Mouse (Mus musculus): Measurements from ENCODE around the gene Snrpa1. TPM values are rescaled to one million over a fixed set of nuclear protein-coding genes. Genes with fewer than 3 reads are reported as not detected.

Gene Snrpa1
- polyA plus RNA-seq, 1 experiment from 2014 or later = 271 TPM

DNA sequence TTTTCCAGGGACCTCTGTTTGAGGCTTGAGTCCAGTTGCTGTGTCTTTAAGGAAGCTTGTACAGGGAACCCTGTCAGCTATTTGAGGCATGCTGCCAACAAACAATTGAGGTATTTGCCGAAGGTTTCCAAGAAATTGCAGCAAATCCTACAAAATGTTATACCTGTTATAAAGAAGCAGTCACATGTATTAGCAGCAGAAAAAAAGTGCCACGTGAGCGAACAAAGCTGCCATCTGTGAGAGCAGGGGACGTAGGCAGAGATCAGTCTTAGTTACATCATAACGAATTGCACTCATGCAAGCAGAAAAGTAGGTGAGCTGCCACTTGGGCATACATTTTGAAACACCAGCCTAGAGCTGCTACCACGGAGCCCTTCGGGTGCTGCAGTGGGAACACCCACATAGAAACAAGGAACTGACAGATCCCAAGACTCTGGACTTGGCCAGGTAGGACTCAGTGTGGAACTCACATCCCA lies 47.8 kb downstream of the Snrpa1 start:
- WGBS = 78% methylated on average over 7 of the region's 7 CpGs
- ATAC-seq (ENCODE audit: insufficient number of reproducible peaks, low FRiP score, low TSS enrichment, low read depth) (no peak), DNase-seq (ENCODE audit: low spot score) (no peak)
- Histone ChIP-seq H3K9me3 (ENCODE audit: control insufficient read depth, low read length) (no peaks in the 10 kb centered on the region), H3K27me3 (ENCODE audit: control insufficient read depth, insufficient read depth, low read length) (no peaks in the 10 kb centered on the region), H3K36me3 (ENCODE audit: control insufficient read depth, insufficient read depth, low read length) (no peaks in the 10 kb centered on the region), H3K9ac (ENCODE audit: low read length) (no peak overlapping the region), H3K4me1 (ENCODE audit: control insufficient read depth, insufficient read depth, low read length) (no peaks in the 10 kb centered on the region), H3K4me3 (ENCODE audit: low read depth, low read length) (no peak overlapping the region), H3K4me2 (ENCODE audit: low read depth, severe bottlenecking) (no peak overlapping the region), H3K27ac (replicated peaks; ENCODE audit: low read depth, low read length) (no peak overlapping the region)

DNA sequence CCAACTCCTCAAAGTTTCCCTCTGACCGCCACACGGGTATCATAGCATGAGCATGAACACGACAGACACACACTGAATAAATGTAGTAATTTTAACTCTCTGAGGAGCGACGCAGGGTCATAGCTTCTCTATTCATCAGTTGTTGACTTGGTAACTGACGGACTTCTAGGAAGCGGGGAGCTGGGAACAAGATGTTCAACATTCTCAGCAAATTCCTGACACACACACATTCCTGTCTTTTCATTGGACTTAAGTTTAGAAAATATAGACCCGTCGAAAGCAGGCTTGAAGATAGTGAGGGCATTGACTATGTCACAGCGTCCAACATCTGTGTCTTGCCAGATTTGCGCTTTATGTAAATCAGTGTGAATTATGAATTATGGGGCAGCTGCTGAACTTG lies 48.4 kb downstream of the Snrpa1 start:
- DNase-seq (ENCODE audit: low spot score) (no peak), ATAC-seq (ENCODE audit: insufficient number of reproducible peaks, low FRiP score, low TSS enrichment, low read depth) (no peak)
- Histone ChIP-seq H3K4me1 (ENCODE audit: control insufficient read depth, insufficient read depth, low read length) (no peaks in the 10 kb centered on the region), H3K36me3 (ENCODE audit: control insufficient read depth, insufficient read depth, low read length) (no peaks in the 10 kb centered on the region), H3K27ac (replicated peaks; ENCODE audit: low read depth, low read length) (no peak overlapping the region), H3K9ac (ENCODE audit: low read length) (no peak overlapping the region), H3K4me3 (ENCODE audit: low read depth, low read length) (no peak overlapping the region), H3K9me3 (ENCODE audit: control insufficient read depth, low read length) (no peaks in the 10 kb centered on the region), H3K27me3 (ENCODE audit: control insufficient read depth, insufficient read depth, low read length) (no peaks in the 10 kb centered on the region), H3K4me2 (ENCODE audit: low read depth, severe bottlenecking) (no peak overlapping the region)
- 83% methylated on average over 11 of the region's 11 CpGs for WGBS

DNA sequence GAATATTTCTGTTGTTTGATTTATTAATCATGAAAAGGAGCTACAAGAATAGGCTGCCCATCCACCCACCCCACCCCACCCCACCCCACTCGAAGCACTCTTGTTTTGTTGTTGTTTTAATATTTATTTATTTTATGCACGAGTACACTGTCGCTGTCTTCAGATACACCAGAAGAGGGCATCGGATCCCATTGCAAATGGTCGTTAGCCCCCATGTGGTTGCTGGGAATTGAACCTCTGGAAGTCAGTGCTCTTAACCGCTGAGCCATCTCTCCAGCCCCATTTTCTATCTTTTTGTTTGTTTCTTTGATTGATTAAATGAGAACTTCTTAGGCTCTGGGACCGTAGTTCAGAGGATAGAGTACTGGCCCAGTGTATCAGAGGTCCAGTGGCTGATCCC lies 49.1 kb downstream of the Snrpa1 start:
- H3K9me3 ChIP-seq (ENCODE audit: control insufficient read depth, low read length) = no peaks in the 10 kb centered on the region
- ATAC-seq (ENCODE audit: insufficient number of reproducible peaks, low FRiP score, low TSS enrichment, low read depth) (no peak), DNase-seq (ENCODE audit: low spot score) (peak; percentile 32)
- no peaks in the 10 kb centered on the region for H3K36me3 ChIP-seq (ENCODE audit: control insufficient read depth, insufficient read depth, low read length)
- H3K4me3 ChIP-seq (ENCODE audit: low read depth, low read length) = no peak overlapping the region
- H3K27ac ChIP-seq (replicated peaks; ENCODE audit: low read depth, low read length) = no peak overlapping the region
- H3K27me3 ChIP-seq (ENCODE audit: control insufficient read depth, insufficient read depth, low read length) = no peaks in the 10 kb centered on the region
- H3K9ac ChIP-seq (ENCODE audit: low read length) = no peak overlapping the region
- WGBS = 19% methylated on average over 7 of the region's 7 CpGs
- H3K4me2 ChIP-seq (ENCODE audit: low read depth, severe bottlenecking) = no peak overlapping the region
- H3K4me1 ChIP-seq (ENCODE audit: control insufficient read depth, insufficient read depth, low read length) = no peaks in the 10 kb centered on the region

DNA sequence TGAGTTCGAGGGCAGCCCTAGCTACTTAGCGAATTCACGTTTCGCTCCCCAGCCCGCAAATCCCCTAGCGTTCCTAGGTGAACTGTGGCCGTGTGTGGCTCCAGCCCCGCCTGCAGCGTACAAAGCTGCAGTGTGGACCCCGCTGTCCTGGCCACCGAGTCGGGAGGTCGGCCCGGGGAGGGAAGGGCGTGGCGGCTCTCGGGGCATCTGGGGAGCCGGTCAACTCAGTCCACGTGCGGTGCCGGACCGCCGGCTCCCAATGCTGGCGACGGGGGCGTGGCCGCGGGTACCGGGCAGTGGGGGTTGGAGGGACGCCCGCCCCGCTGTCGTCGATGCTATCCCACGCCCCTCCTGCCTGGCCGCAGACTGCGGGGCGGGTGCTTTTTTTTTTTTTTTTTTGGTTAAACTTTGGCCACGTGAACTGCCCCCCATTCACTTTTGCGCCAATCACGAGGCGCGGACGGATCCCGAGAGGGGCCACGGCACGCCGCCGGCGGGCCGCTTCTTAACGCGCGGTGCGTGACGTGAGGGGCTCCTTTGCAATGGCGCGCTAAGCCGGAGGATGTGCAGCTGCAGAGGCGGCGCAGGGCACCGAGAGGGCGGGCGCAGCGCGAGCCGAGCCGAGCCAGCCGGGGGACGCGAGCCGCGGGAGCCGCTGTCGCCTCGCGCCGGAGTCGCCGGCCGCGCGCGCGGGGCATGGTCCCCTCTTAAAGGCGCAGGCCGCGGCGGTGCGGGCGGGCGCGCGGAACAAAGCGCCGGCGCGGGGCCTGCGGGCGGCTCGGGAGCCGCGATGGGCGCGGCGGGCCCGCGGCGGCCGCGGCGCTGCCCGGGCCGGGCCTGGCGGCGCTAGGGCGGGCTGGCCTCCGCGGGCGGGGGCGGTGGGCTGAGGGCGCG lies 50.4 kb downstream of the Snrpa1 start, which contains the start of gene Chsy1:
Gene Chsy1, plus strand, starts transcription at position 555 of the 894 bp plus-strand sequence.
- peak within 1 kb of the TSS; percentile 94 for H3K4me3 ChIP-seq (ENCODE audit: low read depth, low read length)

DNA sequence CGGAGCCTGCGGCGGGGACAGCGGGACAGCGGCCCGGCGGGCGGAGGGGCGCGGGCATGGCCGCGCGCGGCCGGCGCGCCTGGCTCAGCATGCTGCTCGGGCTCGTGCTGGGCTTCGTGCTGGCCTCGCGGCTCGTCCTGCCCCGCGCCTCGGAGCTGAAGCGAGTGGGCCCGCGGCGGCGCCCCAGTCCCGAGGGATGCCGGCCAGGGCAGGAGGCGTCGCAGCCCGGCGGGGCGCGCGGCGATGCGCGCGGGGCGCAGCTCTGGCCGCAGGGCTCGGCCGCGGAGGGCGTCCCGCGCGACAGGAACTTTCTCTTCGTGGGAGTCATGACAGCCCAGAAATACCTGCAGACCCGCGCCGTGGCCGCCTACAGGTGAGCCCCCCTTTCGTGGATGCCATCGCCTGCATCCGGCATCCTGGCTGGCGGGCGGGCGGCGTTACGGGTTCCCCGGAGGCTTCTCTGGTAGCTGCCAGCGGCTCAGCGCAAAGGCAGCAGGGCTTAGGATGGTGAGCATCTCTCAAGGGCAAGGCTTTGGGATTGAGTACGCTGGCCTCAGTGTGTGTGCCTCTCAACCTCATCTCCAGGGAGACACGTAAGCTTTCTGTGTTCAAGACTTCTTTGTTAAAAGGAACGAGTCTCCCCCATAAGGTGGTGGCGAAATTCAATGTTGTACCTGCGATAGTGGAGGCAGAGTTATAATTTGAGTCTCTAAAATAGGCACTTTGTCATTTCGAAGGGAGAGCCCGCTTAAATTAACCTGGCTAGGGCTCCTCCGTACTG lies 51.2 kb downstream of the Snrpa1 start:
- ATAC-seq (ENCODE audit: insufficient number of reproducible peaks, low FRiP score, low TSS enrichment, low read depth) (0 out of 2 replicates have a peak, but pooled peaks have one; percentile 9), DNase-seq (ENCODE audit: low spot score) (peak; percentile 71)
- peak overlapping the region; percentile 78 for H3K4me2 ChIP-seq (ENCODE audit: low read depth, severe bottlenecking)
- peak overlapping the region; percentile 92 for H3K27ac ChIP-seq (replicated peaks; ENCODE audit: low read depth, low read length)
- H3K9me3 ChIP-seq (ENCODE audit: control insufficient read depth, low read length) = no peaks in the 10 kb centered on the region
- H3K27me3 ChIP-seq (ENCODE audit: control insufficient read depth, insufficient read depth, low read length) = no peaks in the 10 kb centered on the region
- H3K9ac ChIP-seq (ENCODE audit: low read length) = peak overlapping the region; percentile 96
- whole genome bisulfite sequencing = under 1% methylated on average over 57 of the region's 77 CpGs
- no peaks in the 10 kb centered on the region for H3K4me1 ChIP-seq (ENCODE audit: control insufficient read depth, insufficient read depth, low read length)
- H3K4me3 ChIP-seq (ENCODE audit: low read depth, low read length) = peak overlapping the region; percentile 94
- no peaks in the 10 kb centered on the region for H3K36me3 ChIP-seq (ENCODE audit: control insufficient read depth, insufficient read depth, low read length)

More for the DNA sequence above, 50.4 kb downstream of the Snrpa1 start, which contains the start of gene Chsy1:
- peak within 1 kb of the TSS; percentile 96 for H3K9ac ChIP-seq (ENCODE audit: low read length)
- peak within 1 kb of the TSS; percentile 78 for H3K4me2 ChIP-seq (ENCODE audit: low read depth, severe bottlenecking)
- peak within 1 kb of the TSS; percentile 92 for H3K27ac ChIP-seq (replicated peaks; ENCODE audit: low read depth, low read length)
- no peaks in the 10 kb centered on the region for H3K9me3 ChIP-seq (ENCODE audit: control insufficient read depth, low read length)
- peak; percentile 90 for ATAC-seq (ENCODE audit: insufficient number of reproducible peaks, low FRiP score, low TSS enrichment, low read depth)
- peak; percentile 94 for DNase-seq (ENCODE audit: low spot score)
- no peaks in the 10 kb centered on the region for H3K36me3 ChIP-seq (ENCODE audit: control insufficient read depth, insufficient read depth, low read length)
- under 1% methylated on average over 97 of the region's 123 CpGs for WGBS
- no peaks in the 10 kb centered on the region for H3K27me3 ChIP-seq (ENCODE audit: control insufficient read depth, insufficient read depth, low read length)
- no peaks in the 10 kb centered on the region for H3K4me1 ChIP-seq (ENCODE audit: control insufficient read depth, insufficient read depth, low read length)

DNA sequence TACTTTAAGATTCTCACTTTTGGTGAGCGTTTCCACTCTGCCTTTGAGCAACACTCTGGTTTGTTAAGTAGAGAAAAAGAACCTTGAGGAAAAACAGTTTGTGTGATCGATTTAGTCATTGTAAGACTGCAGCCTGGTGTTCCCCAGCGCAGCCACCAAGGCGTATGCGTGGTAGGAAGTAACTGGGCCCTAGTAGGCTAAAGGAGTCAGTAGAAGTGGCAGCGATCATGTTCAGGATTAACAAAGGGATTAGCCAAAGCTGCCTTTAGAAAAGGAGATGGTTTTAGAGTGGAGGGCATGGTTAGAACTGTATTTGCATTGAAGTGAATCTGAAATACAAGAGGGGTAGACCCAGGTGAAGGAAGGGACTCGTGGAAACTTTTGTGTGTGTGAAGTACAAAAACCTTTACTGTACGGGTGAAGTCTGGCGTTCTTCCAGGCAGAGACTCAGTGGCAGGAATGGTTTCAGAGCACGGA lies 51.9 kb downstream of the Snrpa1 start:
- Histone ChIP-seq H3K9me3 (ENCODE audit: control insufficient read depth, low read length) (no peaks in the 10 kb centered on the region), H3K9ac (ENCODE audit: low read length) (peak overlapping the region; percentile 96), H3K4me3 (ENCODE audit: low read depth, low read length) (peak overlapping the region; percentile 94), H3K4me1 (ENCODE audit: control insufficient read depth, insufficient read depth, low read length) (no peaks in the 10 kb centered on the region), H3K27me3 (ENCODE audit: control insufficient read depth, insufficient read depth, low read length) (no peaks in the 10 kb centered on the region), H3K4me2 (ENCODE audit: low read depth, severe bottlenecking) (peak overlapping the region; percentile 78), H3K27ac (replicated peaks; ENCODE audit: low read depth, low read length) (peak overlapping the region; percentile 92), H3K36me3 (ENCODE audit: control insufficient read depth, insufficient read depth, low read length) (no peaks in the 10 kb centered on the region)
- WGBS = 10% methylated on average over 10 of the region's 10 CpGs
- ATAC-seq (ENCODE audit: insufficient number of reproducible peaks, low FRiP score, low TSS enrichment, low read depth) (no peak), DNase-seq (ENCODE audit: low spot score) (peak; percentile 51)

DNA sequence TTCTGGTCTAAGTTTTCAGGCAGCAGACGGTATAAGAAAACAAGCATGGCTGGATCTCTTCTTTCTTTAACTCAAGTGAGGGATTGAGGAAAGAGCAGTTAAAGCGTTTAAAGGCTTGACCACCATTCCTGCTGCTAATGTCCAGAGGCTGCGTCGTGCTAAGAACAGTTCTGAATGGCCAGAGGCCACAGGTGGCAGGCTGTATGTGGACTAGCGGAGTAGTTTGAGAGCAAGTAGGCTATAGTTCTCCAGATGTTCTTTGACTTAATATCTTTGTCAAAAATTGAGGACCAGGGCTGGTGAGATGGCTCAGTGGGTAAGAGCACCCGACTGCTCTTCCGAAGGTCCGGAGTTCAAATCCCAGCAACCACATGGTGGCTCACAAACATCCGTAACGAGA lies 52.4 kb downstream of the Snrpa1 start:
- no peaks in the 10 kb centered on the region for H3K4me1 ChIP-seq (ENCODE audit: control insufficient read depth, insufficient read depth, low read length)
- no peak for DNase-seq (ENCODE audit: low spot score)
- no peaks in the 10 kb centered on the region for H3K9me3 ChIP-seq (ENCODE audit: control insufficient read depth, low read length)
- H3K4me2 ChIP-seq (ENCODE audit: low read depth, severe bottlenecking) = peak overlapping the region; percentile 78
- WGBS = 70% methylated on average over 10 of the region's 10 CpGs
- peak overlapping the region; percentile 96 for H3K9ac ChIP-seq (ENCODE audit: low read length)
- ATAC-seq (ENCODE audit: insufficient number of reproducible peaks, low FRiP score, low TSS enrichment, low read depth) = no peak
- H3K4me3 ChIP-seq (ENCODE audit: low read depth, low read length) = peak overlapping the region; percentile 94
- no peak overlapping the region for H3K27ac ChIP-seq (replicated peaks; ENCODE audit: low read depth, low read length)
- H3K27me3 ChIP-seq (ENCODE audit: control insufficient read depth, insufficient read depth, low read length) = no peaks in the 10 kb centered on the region
- no peaks in the 10 kb centered on the region for H3K36me3 ChIP-seq (ENCODE audit: control insufficient read depth, insufficient read depth, low read length)

DNA sequence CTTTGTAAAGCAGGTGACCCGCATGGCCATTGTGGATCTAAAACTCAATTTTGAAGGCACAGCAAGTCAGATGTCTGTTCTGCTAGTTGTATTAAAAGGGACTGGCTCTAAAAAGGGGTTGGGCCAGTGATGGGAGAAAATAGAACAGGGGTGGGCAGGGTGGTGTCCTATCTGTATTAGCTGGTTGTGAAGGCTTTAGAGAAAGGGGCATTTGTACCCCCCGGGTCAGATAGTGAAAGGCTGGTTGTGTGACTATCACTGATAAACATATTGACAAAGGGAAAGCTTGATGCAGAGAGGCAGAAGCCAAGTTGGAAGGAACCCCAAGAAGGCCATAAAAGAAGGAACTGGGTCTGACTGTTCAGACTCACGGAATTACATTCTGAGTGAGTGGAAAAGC lies 54.8 kb downstream of the Snrpa1 start:
- WGBS = 90% methylated on average over 3 of the region's 3 CpGs
- Histone ChIP-seq H3K27ac (replicated peaks; ENCODE audit: low read depth, low read length) (no peak overlapping the region), H3K9ac (ENCODE audit: low read length) (no peak overlapping the region), H3K4me1 (ENCODE audit: control insufficient read depth, insufficient read depth, low read length) (no peaks in the 10 kb centered on the region), H3K4me2 (ENCODE audit: low read depth, severe bottlenecking) (no peak overlapping the region), H3K4me3 (ENCODE audit: low read depth, low read length) (no peak overlapping the region), H3K27me3 (ENCODE audit: control insufficient read depth, insufficient read depth, low read length) (no peaks in the 10 kb centered on the region), H3K9me3 (ENCODE audit: control insufficient read depth, low read length) (no peaks in the 10 kb centered on the region), H3K36me3 (ENCODE audit: control insufficient read depth, insufficient read depth, low read length) (no peaks in the 10 kb centered on the region)
- DNase-seq (ENCODE audit: low spot score) (no peak), ATAC-seq (ENCODE audit: insufficient number of reproducible peaks, low FRiP score, low TSS enrichment, low read depth) (no peak)

Data from limb, embryonic 11.5 days (tissue).